Mouse (Mus musculus) cortical plate, adult 2 months (tissue): Measurements from ENCODE around the gene Zdhhc22.

Experiments used
- CTCF ChIP-seq: fragments of 200-500 bp; IDR thresholded peaks from 2 replicates; pipeline ENCODE4 v1.5.1; 2011; ENCODE audit warnings: mild to moderate bottlenecking, control low read depth, low read length; ENCODE audit not compliant: insufficient read depth; ENCODE audit errors: extremely low read depth
- POLR2A ChIP-seq: fragments of 200-500 bp; IDR thresholded peaks from 2 replicates; pipeline ENCODE4 v1.6.1; 2011; ENCODE audit warnings: mild to moderate bottlenecking, low read length, control low read depth; ENCODE audit not compliant: insufficient read depth; ENCODE audit errors: extremely low read depth

- TF ChIP-seq CTCF (no peak), POLR2A (no peak)
These were observed 53.5 kb downstream of the Zdhhc22 start for GRCm38 (mm10) chr12:86936587-86937343.
